Mouse (Mus musculus) embryo, embryonic 11 days (tissue): Measurements from ENCODE around the gene Igf1.

Experiments
- DNase-seq: peaks from one replicate; pipeline ENCODE4 v3.0.0-alpha.2; 2015

The Igf1 gene

DNA sequence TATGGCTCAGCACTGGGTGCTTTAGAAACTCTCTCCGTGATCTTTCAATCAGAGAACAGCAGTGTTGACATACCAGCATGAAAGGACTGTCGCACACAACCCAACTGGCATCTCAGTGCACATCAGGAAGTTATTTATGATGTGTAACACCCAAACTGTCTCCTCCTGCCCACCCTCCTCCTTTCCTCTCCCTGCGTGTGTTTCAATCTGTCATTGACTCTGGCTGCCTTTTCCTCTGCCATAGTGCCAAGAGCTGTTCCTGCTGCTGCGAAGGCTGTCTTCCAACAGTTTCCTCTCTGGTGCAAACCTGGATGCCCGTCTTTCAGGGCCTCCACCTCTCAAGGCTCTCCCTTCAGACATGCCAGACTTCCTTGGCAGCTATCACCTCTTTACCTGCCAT is 46.3 kb downstream of the Igf1 start:
- DNase-seq: no peak

DNA sequence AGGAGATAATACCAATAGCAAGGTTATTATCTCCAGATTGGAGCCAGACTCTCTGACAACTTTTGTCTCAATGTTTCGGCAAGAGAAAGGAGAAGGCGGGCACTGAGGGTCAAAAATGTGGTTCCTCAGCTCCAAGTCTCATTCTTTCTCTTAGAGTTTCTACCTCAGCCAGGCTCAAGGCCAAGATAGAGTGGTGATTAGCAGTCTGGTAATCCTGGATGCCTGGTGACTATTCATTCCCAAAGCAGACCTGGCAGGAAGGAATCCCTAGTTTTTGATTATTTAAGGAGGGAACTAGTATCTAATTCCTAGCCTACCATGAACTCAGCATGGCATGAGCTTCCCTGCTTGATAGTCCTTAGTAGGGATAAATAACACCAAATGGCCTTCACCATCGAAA is 47.0 kb downstream of the Igf1 start:
- no peak for DNase-seq

DNA sequence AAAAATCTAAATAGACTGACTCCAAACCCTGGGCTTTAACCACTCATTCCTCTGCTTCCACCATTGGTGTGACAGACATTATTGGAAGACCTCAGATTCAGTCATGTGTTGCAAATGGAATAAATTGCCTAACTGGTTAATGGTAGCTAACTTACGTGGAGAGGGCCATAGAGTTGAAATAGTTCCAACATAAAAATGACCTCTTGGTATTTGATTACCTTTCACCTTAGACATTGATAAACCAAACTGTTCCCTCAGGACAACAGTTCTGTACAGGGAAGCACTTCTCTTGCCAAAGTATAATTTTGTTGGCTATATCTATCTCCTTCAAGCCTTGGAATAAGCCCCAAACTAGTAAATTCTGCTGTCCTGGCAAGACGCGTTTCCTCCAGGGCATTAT is 48.1 kb downstream of the Igf1 start:
- no peak for DNase-seq

DNA sequence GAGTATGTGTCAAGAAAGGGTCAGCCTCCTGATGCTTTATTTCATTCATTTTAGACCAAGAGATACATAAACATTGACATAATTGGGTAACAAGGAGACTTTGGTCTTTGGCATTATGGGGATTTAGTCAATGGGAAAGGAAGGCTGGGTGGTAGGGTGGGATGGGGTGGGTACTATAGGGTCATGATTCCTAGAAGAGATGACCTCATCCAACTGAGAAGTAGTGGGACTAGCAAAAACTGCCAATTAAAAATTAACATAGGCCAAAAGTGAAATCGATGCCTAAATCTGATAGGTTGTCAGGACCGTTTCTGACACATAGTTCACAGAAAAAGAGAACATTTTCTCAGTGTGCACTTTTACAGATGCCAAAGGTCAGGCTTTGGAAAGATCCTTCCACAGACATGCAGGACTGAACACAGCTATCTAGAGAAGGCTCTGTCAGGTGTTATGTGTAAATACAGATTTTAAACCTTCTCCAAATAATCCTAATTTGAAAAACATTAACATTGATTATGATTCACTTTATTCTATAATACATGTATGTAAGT is 48.8 kb downstream of the Igf1 start:
- DNase-seq: no peak

DNA sequence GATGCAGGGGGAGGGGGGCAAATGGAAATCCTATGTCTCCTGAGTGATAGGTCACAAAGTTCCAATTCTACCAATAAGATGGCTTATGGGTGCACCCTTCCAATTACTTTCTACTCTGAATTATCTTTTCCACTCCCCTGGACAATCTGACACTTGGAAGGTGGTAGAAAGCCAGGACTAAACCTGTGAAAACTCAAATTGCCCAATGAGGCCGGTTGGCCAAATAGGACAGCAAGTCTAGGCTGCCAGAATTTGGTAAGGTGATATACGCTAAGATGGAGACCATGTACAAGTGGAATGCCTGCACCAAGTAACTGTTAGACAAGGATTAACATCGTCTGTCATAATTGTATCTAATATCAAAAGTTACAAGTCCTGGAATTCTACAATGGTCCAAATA is 55.8 kb downstream of the Igf1 start:
- no peak for DNase-seq

DNA sequence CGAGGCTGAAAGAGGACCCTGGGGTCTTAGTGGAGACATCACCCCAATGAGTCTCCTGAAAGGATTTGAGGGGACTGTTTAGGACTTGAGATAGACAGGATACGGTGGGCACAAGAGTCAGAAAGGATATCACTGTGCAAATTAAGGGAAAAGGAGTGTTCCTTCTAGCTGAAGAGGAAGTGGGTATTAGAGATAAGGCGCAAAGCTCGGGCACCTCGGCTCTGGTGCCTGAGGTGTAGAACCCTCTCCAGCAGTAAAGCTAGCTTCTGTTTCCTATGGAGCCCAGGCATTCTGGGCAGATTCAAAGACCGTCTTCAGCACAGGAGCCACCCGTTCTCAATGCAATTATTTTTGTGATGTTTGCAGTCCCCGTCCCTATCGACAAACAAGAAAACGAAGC is 56.9 kb downstream of the Igf1 start:
- DNase-seq: no peak

DNA sequence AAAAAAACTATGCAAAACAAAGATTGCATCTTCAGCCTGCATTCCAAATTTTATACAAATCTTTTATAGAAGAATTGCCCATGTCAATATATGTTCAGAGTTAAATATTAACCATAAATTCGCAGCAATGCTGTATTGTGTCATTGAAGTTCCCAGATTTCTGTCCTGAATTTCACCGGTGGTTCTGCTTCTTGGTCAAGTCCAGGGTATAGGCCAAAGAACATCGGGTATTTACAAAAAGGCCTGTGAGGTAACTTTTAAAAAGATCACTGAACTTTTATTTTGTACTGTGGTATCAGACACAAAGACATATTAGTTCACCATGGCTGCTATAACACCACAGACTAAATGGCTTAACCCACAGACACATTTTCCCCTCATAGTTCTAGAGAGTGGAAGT is 57.7 kb downstream of the Igf1 start:
- no peak for DNase-seq

DNA sequence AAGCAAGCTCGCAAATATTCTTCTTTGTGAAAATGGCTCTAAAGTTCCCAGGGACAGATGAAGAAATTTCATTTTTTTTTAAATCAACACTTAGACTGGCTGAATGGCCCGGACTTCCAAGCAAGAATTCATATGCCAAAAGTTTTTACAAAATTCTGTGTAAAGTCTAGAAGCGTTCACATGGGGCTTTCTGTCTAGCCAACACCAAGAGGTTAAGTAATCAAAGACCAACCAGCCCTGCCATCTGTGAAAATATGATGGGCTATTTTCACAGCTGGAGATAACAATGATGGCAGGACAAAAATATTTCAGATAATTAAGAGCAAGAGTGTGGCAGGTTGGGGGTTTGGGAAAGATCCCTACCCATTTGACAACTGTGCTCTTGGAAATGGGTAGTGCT is 64.2 kb downstream of the Igf1 start:
- no peak for DNase-seq

DNA sequence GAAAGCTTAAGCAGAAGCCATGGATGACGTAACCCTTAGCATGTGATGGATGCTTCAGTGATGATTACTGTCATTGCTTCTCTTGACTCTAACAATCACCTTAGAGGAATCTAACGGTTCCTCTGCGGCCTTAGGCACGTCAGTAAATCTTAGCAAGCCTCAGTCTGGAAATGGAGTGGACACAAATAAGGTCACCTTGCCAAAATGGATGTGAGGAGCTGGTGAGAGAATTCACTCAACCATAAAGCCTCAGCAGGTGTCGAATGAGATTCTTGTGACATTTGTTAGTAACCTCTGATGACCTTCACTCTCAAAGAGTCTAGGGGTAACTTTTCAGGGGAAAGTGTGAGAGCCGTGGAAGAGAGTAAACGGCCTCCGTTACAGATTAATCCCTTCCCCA is 68.5 kb downstream of the Igf1 start:
- DNase-seq: no peak

DNA sequence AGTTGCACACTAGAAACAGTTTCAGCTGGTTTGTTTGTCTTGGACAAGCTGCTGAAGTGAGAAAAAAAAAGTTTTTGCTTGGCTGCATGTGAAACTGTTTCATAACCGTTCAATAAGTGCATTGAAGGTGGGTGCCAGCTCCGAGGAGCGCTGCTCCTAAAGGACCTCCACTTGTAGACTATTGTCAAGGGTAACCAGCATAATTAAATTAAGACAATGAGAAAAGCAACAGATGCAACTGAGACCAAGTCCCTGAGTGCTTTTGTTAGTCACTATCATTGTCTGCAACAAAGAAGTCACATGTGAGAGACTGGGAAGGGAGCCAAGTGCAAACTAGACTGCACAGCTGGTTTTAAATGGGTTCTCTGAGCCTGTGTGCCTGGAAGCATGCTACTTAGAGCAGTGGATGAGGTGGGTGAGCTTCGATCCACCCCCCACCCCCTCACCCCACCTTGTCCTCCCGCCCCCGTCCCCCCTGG is 69.1 kb downstream of the Igf1 start:
- peak; percentile 31 for DNase-seq

DNA sequence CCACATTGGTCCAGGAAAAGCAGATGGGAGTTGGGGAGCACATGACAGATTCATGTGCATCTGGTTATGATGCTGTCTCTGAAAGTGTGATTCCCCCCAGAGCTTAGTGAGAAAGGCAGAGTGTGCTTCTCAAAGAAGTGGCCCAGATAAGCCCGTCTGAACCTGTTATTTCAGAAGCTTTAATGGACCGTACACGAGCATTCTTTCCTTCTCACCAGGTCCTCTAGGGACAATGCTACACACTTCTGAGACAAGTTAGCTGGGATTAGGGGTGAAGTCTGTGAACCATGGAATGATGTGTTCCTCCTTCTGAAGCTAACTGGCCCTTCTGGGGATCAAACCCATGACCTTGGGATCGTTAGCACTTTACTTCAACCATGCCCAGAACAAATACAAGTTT is 90.1 kb downstream of the Igf1 start:
- DNase-seq: no peak

DNA sequence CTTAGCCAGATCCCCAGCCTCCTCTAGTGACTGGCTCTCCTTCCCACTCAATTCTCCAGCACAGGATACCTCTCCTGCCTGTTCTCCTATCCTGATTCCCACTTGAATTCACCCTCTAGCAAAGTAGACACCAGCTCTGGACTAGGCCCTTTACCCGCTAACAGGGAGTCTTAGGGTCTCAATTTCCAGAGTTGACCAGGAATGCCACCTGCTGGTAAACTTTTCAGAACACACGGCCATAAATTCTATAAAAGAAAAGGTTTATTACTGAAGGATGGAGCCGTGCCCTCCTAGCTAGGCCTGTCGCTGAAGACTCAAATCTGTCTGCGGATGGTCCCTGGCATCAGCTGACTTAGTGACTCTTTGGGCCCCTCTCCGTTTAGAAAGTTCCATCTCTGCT is 113.5 kb downstream of the Igf1 start:
- DNase-seq: peak; percentile 49

DNA sequence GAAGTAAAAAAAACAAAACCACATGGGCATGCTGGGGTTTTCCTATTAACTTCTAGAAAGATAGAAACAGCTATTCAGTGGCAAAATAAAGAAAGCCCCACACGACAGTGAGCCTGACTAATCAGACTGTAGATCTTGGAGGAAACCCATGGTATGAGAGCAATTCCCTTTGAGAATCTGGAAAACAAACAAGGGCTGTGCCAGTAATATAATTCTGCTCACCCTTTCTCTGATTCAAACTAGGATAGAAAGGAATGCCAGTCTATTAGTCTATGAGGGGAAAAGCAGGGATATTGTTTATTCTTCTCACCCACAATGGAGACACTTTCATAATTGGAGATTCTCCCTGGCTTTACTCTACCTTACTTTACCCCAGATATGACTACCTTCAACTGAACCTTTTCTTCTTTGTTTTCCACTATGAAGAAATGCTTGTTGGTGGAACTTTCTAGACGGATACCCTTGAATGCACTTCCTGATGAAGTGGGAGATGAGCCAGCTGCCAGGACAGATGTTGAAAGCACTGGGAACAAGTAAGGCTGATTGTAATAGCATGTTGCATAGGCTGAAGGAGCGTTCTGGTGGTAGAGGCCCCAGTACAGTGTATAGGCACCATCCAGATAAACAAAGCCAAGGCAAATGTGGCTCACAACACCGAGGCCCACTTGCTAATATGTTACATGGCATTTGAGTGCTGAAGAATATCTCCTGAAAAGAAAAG is 116.0 kb downstream of the Igf1 start:
- no peak for DNase-seq

DNA sequence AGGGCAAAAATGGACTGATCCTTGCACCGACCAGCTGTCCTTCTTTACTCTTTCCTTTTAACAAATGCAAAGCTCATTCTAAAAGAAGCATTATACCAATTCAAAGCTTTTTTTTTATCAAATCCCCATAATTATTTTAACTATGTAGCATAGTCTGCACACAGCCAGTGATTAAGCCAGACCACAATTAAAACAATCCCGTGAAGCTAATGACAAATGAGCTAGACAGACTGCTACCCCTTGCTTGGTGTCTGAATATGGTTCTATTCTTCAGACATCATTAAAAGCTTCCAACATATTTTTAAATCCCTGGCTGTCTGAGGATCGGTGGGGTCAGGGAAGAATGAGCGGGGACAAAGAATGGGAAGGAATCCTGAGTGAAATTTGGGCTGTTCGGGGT is 127.3 kb downstream of the Igf1 start:
- DNase-seq: no peak

DNA sequence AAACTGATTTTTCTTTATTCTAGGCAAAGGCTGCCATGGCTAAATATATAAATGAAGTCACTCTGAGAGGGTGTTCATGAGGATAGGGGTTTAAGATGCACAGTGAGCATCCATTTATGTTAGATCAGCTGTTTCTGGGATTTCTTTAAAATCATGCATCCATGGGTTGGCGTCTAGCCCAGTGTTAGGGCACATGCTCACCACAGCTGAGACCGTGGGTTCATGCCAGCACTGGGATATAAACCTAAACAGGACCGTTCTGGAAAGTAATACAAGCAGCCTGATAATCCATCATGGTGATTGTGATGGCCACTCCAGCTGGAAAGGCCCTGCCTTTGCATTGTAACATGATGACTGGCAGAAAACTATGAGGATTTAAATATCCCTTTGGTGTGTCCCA is 128.1 kb downstream of the Igf1 start:
- DNase-seq: no peak
